Mouse (Mus musculus) neural tube, embryonic 11.5 days (tissue): Measurements from ENCODE around the gene Ttc34. TPM values are rescaled to one million over a fixed set of nuclear protein-coding genes. Genes with fewer than 3 reads are reported as not detected.

Experiments used
- ATAC-seq: fragments of 200-750 bp; cut with Nextera tagmentation; 2 replicates; pipeline ENCODE4 v1.8.0; 2017; ENCODE audit warnings: moderate number of reproducible peaks, mild to moderate bottlenecking, moderate TSS enrichment, moderate library complexity; ENCODE audit not compliant: insufficient read depth, low FRiP score, low TSS enrichment
- DNase-seq: peaks from one replicate; pipeline ENCODE4 v3.0.0-alpha.2; 2015; ENCODE audit warnings: low spot score
- H3K27ac ChIP-seq: fragments of 300-500 bp; sonication (generic); 2 replicates; pipeline ENCODE4 v1.5.1; 2014; ENCODE audit warnings: low read depth, mild to moderate bottlenecking, low read length
- H3K27me3 ChIP-seq: fragments of 300-500 bp; sonication (generic); 2 replicates; pipeline ENCODE4 v1.6.1; 2014; ENCODE audit warnings: mild to moderate bottlenecking, low read length, mixed read lengths; ENCODE audit not compliant: control insufficient read depth, insufficient read depth
- H3K36me3 ChIP-seq: fragments of 300-500 bp; sonication (generic); 2 replicates; pipeline ENCODE4 v1.6.1; 2014; ENCODE audit warnings: mild to moderate bottlenecking, low read length, moderate library complexity, mixed read lengths; ENCODE audit not compliant: control insufficient read depth, insufficient read depth
- H3K4me1 ChIP-seq: fragments of 300-500 bp; sonication (generic); 2 replicates; pipeline ENCODE4 v1.6.1; 2014; ENCODE audit warnings: low read length, mixed read lengths; ENCODE audit not compliant: control insufficient read depth, insufficient read depth
- H3K4me2 ChIP-seq: fragments of 300-500 bp; sonication (generic); 2 replicates; pipeline ENCODE4 v1.6.1; 2014; ENCODE audit warnings: low read depth, mild to moderate bottlenecking, moderate library complexity
- H3K4me3 ChIP-seq: fragments of 300-500 bp; sonication (generic); 2 replicates; pipeline ENCODE4 v1.5.1; 2014; ENCODE audit warnings: low read depth, low read length
- H3K9ac ChIP-seq: fragments of 300-500 bp; sonication (generic); 2 replicates; pipeline ENCODE4 v1.6.1; 2014; ENCODE audit warnings: mild to moderate bottlenecking, low read length
- H3K9me3 ChIP-seq: fragments of 300-500 bp; sonication (generic); 2 replicates; pipeline ENCODE4 v1.6.1; 2016; ENCODE audit warnings: low read length; ENCODE audit not compliant: control insufficient read depth
- WGBS: fragments of 180-500 bp; shearing (Covaris S2); extraction: QIAGEN DNeasy Blood & Tissue Kit; methylation state at CpG from one replicate; pipeline ENCODE4 v1.1.7; 2014; 5-methylcytosine and 5-hydroxymethylcytosine counted together
- polyA plus RNA-seq: library from polyadenylated mRNA; unstranded; fragments of >200 nt; fragmentation: Nextera tagmentation; extraction: Ambion mirVana; gene quantifications from 2 replicates; pipeline ENCODE4 v1.2.1, GENCODE M21; 2014

The Ttc34 gene
- polyA plus RNA-seq, 1 experiment from 2014 or later, result 0.38 TPM

- no peak overlapping the region for H3K27ac ChIP-seq
- no peaks in the 10 kb centered on the region for H3K9me3 ChIP-seq
- H3K27me3 ChIP-seq, result peaks cover 16% of the 10 kb centered on the region
- no peaks in the 10 kb centered on the region for H3K4me1 ChIP-seq
- peak overlapping the region; percentile 84; the same call in 1 of the 2 replicates for H3K4me2 ChIP-seq
- H3K4me3 ChIP-seq, result peak overlapping the region; percentile 45
- ATAC-seq, result no peak
- no peaks in the 10 kb centered on the region for H3K36me3 ChIP-seq
- DNase-seq, result no peak
- no peak overlapping the region for H3K9ac ChIP-seq
- 62% methylated on average over 12 of the region's 12 CpGs for WGBS
Observed at GRCm38 (mm10) chr4:154854676-154855345, 17.6 kb downstream of the Ttc34 start.

GRCm38 (mm10) chr4:154855721-154856479 lies 18.6 kb downstream of the Ttc34 start:
- DNase-seq (peak; percentile 95), ATAC-seq (peak; percentile 93)
- Histone ChIP-seq H3K36me3 (no peaks in the 10 kb centered on the region), H3K9ac (peak overlapping the region; percentile 60), H3K27ac (0 out of 2 replicates have a peak overlapping the region, but pooled peaks have one; percentile 29), H3K9me3 (no peaks in the 10 kb centered on the region), H3K4me1 (no peaks in the 10 kb centered on the region), H3K27me3 (peaks cover 16% of the 10 kb centered on the region), H3K4me2 (peak overlapping the region; percentile 84), H3K4me3 (peak overlapping the region; percentile 45)
- WGBS, result 1% methylated on average over 85 of the region's 110 CpGs

DNA sequence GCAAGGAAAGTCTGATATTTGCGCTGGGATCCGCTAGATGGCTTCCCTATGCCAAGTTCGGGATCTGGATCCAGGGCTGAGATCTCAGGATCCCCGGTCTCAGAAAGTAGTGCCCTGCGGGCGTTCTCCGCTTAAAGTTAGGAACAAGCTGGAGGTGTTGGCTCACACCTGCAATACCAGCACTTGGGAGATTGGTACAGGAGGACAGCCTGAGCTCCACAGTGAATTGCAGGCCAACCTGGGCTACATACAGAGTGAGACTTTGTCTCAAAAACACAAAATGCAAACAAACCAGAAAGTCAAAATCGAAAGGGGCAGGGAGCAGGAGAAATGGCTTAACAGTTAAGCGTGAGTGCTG lies 19.2 kb downstream of the Ttc34 start:
- ATAC-seq (no peak), DNase-seq (no peak)
- Histone ChIP-seq H3K27ac (0 out of 2 replicates have a peak overlapping the region, but pooled peaks have one; percentile 29), H3K27me3 (peaks cover 18% of the 10 kb centered on the region), H3K4me1 (no peaks in the 10 kb centered on the region), H3K9ac (peak overlapping the region; percentile 60), H3K4me2 (peak overlapping the region; percentile 84), H3K36me3 (no peaks in the 10 kb centered on the region), H3K4me3 (peak overlapping the region; percentile 45), H3K9me3 (no peaks in the 10 kb centered on the region)
- WGBS, result 19% methylated on average over 9 of the region's 9 CpGs

- Histone ChIP-seq H3K4me1 (no peaks in the 10 kb centered on the region), H3K36me3 (no peaks in the 10 kb centered on the region), H3K27me3 (peaks cover 18% of the 10 kb centered on the region), H3K4me3 (no peak overlapping the region), H3K9me3 (no peaks in the 10 kb centered on the region), H3K9ac (peak overlapping the region; percentile 60; the same call in 1 of the 2 replicates), H3K4me2 (peak overlapping the region; percentile 84), H3K27ac (no peak overlapping the region)
- DNase-seq (no peak), ATAC-seq (no peak)
- whole genome bisulfite sequencing, result 87% methylated on average over 7 of the region's 7 CpGs
Observed at GRCm38 (mm10) chr4:154856882-154857281, 19.6 kb downstream of the Ttc34 start.

GRCm38 (mm10) chr4:154857366-154858240 lies 20.3 kb downstream of the Ttc34 start:
- H3K27me3 ChIP-seq, result peaks cover 18% of the 10 kb centered on the region

GRCm38 (mm10) chr4:154858601-154859000 lies 21.3 kb downstream of the Ttc34 start:
- no peaks in the 10 kb centered on the region for H3K36me3 ChIP-seq
- H3K27ac ChIP-seq, result no peak overlapping the region
- H3K9me3 ChIP-seq, result no peaks in the 10 kb centered on the region
- no peak overlapping the region for H3K4me2 ChIP-seq
- no peak overlapping the region for H3K9ac ChIP-seq
- H3K4me1 ChIP-seq, result no peaks in the 10 kb centered on the region
- DNase-seq (no peak), ATAC-seq (no peak)
- no peak overlapping the region for H3K4me3 ChIP-seq
- 76% methylated on average over 3 of the region's 3 CpGs for WGBS
- H3K27me3 ChIP-seq, result peaks cover 18% of the 10 kb centered on the region

More at GRCm38 (mm10) chr4:154857366-154858240, 20.3 kb downstream of the Ttc34 start:
- H3K4me1 ChIP-seq, result no peaks in the 10 kb centered on the region
- no peak for ATAC-seq
- no peak for DNase-seq
- no peak overlapping the region for H3K4me2 ChIP-seq
- H3K4me3 ChIP-seq, result no peak overlapping the region
- 75% methylated on average over 10 of the region's 10 CpGs for whole genome bisulfite sequencing
- no peak overlapping the region for H3K9ac ChIP-seq
- no peaks in the 10 kb centered on the region for H3K9me3 ChIP-seq
- no peaks in the 10 kb centered on the region for H3K36me3 ChIP-seq
- H3K27ac ChIP-seq, result no peak overlapping the region

- no peaks in the 10 kb centered on the region for H3K9me3 ChIP-seq
- 0 out of 2 replicates have a peak, but pooled peaks cover 2% of the 10 kb centered on the region for H3K27me3 ChIP-seq
- no peak overlapping the region for H3K4me3 ChIP-seq
- no peak overlapping the region for H3K27ac ChIP-seq
- no peak for ATAC-seq
- 75% methylated on average over 5 of the region's 5 CpGs for WGBS
- no peak overlapping the region for H3K4me2 ChIP-seq
- H3K36me3 ChIP-seq, result no peaks in the 10 kb centered on the region
- peaks cover 7% of the 10 kb centered on the region for H3K4me1 ChIP-seq
- DNase-seq, result no peak
- no peak overlapping the region for H3K9ac ChIP-seq
Observed at GRCm38 (mm10) chr4:154861967-154862366, 24.7 kb downstream of the Ttc34 start.

DNA sequence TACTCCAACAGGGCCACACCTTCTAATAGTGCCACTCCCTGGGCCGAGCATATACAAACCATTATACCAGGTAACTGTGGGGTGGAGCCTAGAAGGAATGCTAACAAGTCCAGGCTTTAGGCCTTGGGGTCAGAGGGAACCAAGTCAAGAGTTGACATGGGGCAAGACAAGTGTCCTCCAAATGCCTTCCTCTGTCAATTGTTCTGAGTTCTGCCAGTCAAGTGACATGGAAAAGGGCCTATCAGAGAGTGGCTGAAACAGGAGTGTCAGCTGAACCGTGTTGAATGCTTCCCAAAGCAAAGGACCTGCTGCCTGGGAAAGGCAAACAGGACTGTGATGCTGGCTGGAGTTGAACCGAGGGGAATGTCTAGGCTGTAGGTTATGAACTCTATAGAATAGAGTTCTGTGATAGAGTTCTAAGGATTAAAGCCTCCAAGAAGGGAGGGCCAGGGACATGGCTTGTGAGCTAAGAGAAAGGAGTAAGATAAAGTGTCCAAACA lies 26.2 kb downstream of the Ttc34 start:
- Histone ChIP-seq H3K4me2 (no peak overlapping the region), H3K9ac (no peak overlapping the region), H3K27ac (no peak overlapping the region), H3K27me3 (0 out of 2 replicates have a peak, but pooled peaks cover 2% of the 10 kb centered on the region), H3K9me3 (no peaks in the 10 kb centered on the region), H3K4me3 (no peak overlapping the region), H3K4me1 (peaks cover 7% of the 10 kb centered on the region), H3K36me3 (no peaks in the 10 kb centered on the region)
- DNase-seq, result no peak
- 90% methylated on average over 3 of the region's 3 CpGs for WGBS
- ATAC-seq, result no peak
